Mouse (Mus musculus) heart, postnatal 0 days (tissue): ENCODE measurements around the gene Adamtsl4. TPM values are rescaled to one million over a fixed set of nuclear protein-coding genes. Genes with fewer than 3 reads are reported as not detected.
"Not testable (repeated sequence)": the region's sequence is repeated elsewhere in the genome, so short reads cannot be mapped to it uniquely, and the experiment has no call there.

ENCODE experiments used
- ATAC-seq: fragments of 200-750 bp; cut with Nextera tagmentation; 2 replicates; pipeline ENCODE4 v1.8.0; 2017; ENCODE audit warnings: low read depth, moderate number of reproducible peaks, moderate library complexity; ENCODE audit not compliant: insufficient read depth
- DNase-seq: peaks from one replicate; pipeline ENCODE4 v3.0.0-alpha.2; 2016; ENCODE audit warnings: low spot score
- H3K27ac ChIP-seq: fragments of 300-500 bp; sonication (generic); 2 replicates; pipeline ENCODE4 v1.5.1; 2014; ENCODE audit warnings: low read depth, mild to moderate bottlenecking
- H3K27me3 ChIP-seq: fragments of 300-500 bp; sonication (generic); 2 replicates; pipeline ENCODE4 v1.6.1; 2014; ENCODE audit warnings: low read length, mixed read lengths; ENCODE audit not compliant: control insufficient read depth, insufficient read depth
- H3K36me3 ChIP-seq: fragments of 300-500 bp; sonication (generic); replicated peaks from 2 replicates; pipeline ENCODE4 v1.6.1; 2014; ENCODE audit warnings: low read length, mixed read lengths; ENCODE audit not compliant: control insufficient read depth, insufficient read depth
- H3K4me1 ChIP-seq: fragments of 300-500 bp; sonication (generic); 2 replicates; pipeline ENCODE4 v1.6.1; 2014; ENCODE audit warnings: antibody characterized with exemption; ENCODE audit not compliant: control insufficient read depth, insufficient read depth
- H3K4me2 ChIP-seq: fragments of 300-500 bp; sonication (generic); 2 replicates; pipeline ENCODE4 v1.6.1; 2014; ENCODE audit warnings: low read depth, mild to moderate bottlenecking, low read length, moderate library complexity
- H3K4me3 ChIP-seq: fragments of 300-500 bp; sonication (generic); 2 replicates; pipeline ENCODE4 v1.5.1; 2014; ENCODE audit warnings: low read depth, low read length
- H3K9ac ChIP-seq: fragments of 300-500 bp; sonication (generic); replicated peaks from 2 replicates; pipeline ENCODE4 v1.6.1; 2014; ENCODE audit warnings: low read depth, low read length, mixed read lengths
- H3K9me3 ChIP-seq: fragments of 300-500 bp; sonication (generic); replicated peaks from 2 replicates; pipeline ENCODE4 v1.6.1; 2016; ENCODE audit warnings: low read length; ENCODE audit not compliant: control insufficient read depth
- CTCF ChIP-seq: IDR thresholded peaks from 2 replicates; pipeline ENCODE4 v1.5.1; 2016; ENCODE audit warnings: antibody characterized with exemption, control low read depth, low read depth
- EP300 ChIP-seq: IDR thresholded peaks from 2 replicates; pipeline ENCODE4 v1.6.1; 2016; ENCODE audit warnings: antibody characterized with exemption, low read depth
- WGBS: fragments of 180-500 bp; shearing (Covaris S2); extraction: QIAGEN DNeasy Blood & Tissue Kit; methylation state at CpG from one replicate; pipeline ENCODE4 v1.1.7; 2014; 5-methylcytosine and 5-hydroxymethylcytosine counted together
- polyA plus RNA-seq: library from polyadenylated mRNA; unstranded; fragments of >200 nt; fragmentation: Nextera tagmentation; extraction: Ambion mirVana; gene quantifications from 2 replicates; pipeline ENCODE4 v1.2.1, GENCODE M21; 2015
- total RNA-seq: library from RNA; depleted of rRNA; stranded (reverse); fragments of >200 nt; gene quantifications from 2 replicates; pipeline ENCODE4 v1.2.3, GENCODE M21; 2014; ENCODE audit warnings: low replicate concordance

The Adamtsl4 gene
- total and polyA plus RNA-seq, 2 experiments from 2014 or later: 7.5 to 20.2 TPM

GRCm38 (mm10) chr3:95696360-95696759 lies 8.6 kb upstream of the Adamtsl4 start:
- Histone ChIP-seq H3K4me3 (no peak overlapping the region), H3K9ac (no peak overlapping the region)
- no peak for DNase-seq

GRCm38 (mm10) chr3:95695796-95696195 lies 8.1 kb upstream of the Adamtsl4 start:
- Histone ChIP-seq H3K4me2 (no peak overlapping the region), H3K4me1 (peaks cover 47% of the 10 kb centered on the region), H3K27ac (peak overlapping the region; percentile 87), H3K9me3 (no peaks in the 10 kb centered on the region), H3K27me3 (no peaks in the 10 kb centered on the region), H3K36me3 (no peaks in the 10 kb centered on the region), H3K9ac (no peak overlapping the region), H3K4me3 (no peak overlapping the region)
- ATAC-seq (no peak), DNase-seq (no peak)
- WGBS: 43% methylated on average over 3 of the region's 3 CpGs
- TF ChIP-seq CTCF: no peak
- no peak for TF ChIP-seq EP300

More at GRCm38 (mm10) chr3:95696360-95696759, 8.6 kb upstream of the Adamtsl4 start:
- Histone ChIP-seq H3K27ac (peak overlapping the region; percentile 87), H3K4me2 (no peak overlapping the region), H3K36me3 (no peaks in the 10 kb centered on the region), H3K27me3 (no peaks in the 10 kb centered on the region), H3K4me1 (peaks cover 52% of the 10 kb centered on the region), H3K9me3 (no peaks in the 10 kb centered on the region)
- WGBS: 24% methylated on average over 7 of the region's 7 CpGs
- TF ChIP-seq EP300 (no peak), CTCF (no peak)
- no peak for ATAC-seq

- peak; percentile 80 for DNase-seq
- no peaks in the 10 kb centered on the region for H3K27me3 ChIP-seq
- H3K27ac ChIP-seq: peak overlapping the region; percentile 87
- peak; percentile 61 for ATAC-seq
- no peaks in the 10 kb centered on the region for H3K36me3 ChIP-seq
- H3K4me1 ChIP-seq: peaks cover 50% of the 10 kb centered on the region
- TF ChIP-seq EP300 (no peak), CTCF (no peak)
- H3K4me2 ChIP-seq: no peak overlapping the region
- 46% methylated on average over 11 of the region's 11 CpGs for WGBS
- H3K9ac ChIP-seq: no peak overlapping the region
- no peaks in the 10 kb centered on the region for H3K9me3 ChIP-seq
- H3K4me3 ChIP-seq: no peak overlapping the region
These were observed 7.3 kb upstream of the Adamtsl4 start for GRCm38 (mm10) chr3:95694808-95695703.

- WGBS: 52% methylated on average over 11 of the region's 11 CpGs
- no peaks in the 10 kb centered on the region for H3K36me3 ChIP-seq
- no peak overlapping the region for H3K4me3 ChIP-seq
- H3K4me1 ChIP-seq: peaks cover 49% of the 10 kb centered on the region
- no peaks in the 10 kb centered on the region for H3K27me3 ChIP-seq
- no peak for TF ChIP-seq EP300
- no peak for TF ChIP-seq CTCF
- DNase-seq: no peak
- no peak for ATAC-seq
- no peaks in the 10 kb centered on the region for H3K9me3 ChIP-seq
- H3K9ac ChIP-seq: no peak overlapping the region
- no peak overlapping the region for H3K4me2 ChIP-seq
- H3K27ac ChIP-seq: peak overlapping the region; percentile 87
These were observed 6.4 kb upstream of the Adamtsl4 start for GRCm38 (mm10) chr3:95693821-95694807.

- ATAC-seq (peak; percentile 71), DNase-seq (peak; percentile 88)
- 25% methylated on average over 6 of the region's 6 CpGs for WGBS
- Histone ChIP-seq H3K9ac (no peak overlapping the region), H3K27ac (peak overlapping the region; percentile 87), H3K9me3 (no peaks in the 10 kb centered on the region), H3K4me2 (no peak overlapping the region), H3K36me3 (no peaks in the 10 kb centered on the region), H3K27me3 (no peaks in the 10 kb centered on the region), H3K4me1 (peaks cover 63% of the 10 kb centered on the region), H3K4me3 (no peak overlapping the region)
- peak; percentile 88 for TF ChIP-seq EP300
- TF ChIP-seq CTCF: no peak
These were observed 5.0 kb upstream of the Adamtsl4 start for GRCm38 (mm10) chr3:95692677-95693076.

GRCm38 (mm10) chr3:95690552-95690951 lies 2.8 kb upstream of the Adamtsl4 start:
- Histone ChIP-seq H3K4me1 (peaks cover 65% of the 10 kb centered on the region), H3K27ac (peak overlapping the region; percentile 96)
- WGBS: 87% methylated on average over 2 of the region's 2 CpGs
- ATAC-seq, H3K9ac ChIP-seq, H3K4me2 ChIP-seq, H3K4me3 ChIP-seq, H3K36me3 ChIP-seq, DNase-seq, H3K9me3 ChIP-seq, H3K27me3 ChIP-seq: not testable (repeated sequence)
